Mouse (Mus musculus) brain, embryonic 14.5 days (tissue): ENCODE measurements around the gene Erg.

Source experiments
- CTCF ChIP-seq: fragments of 200-500 bp; IDR thresholded peaks from 2 replicates; pipeline ENCODE4 v1.5.1; 2012; ENCODE audit warnings: inconsistent platforms, mild to moderate bottlenecking, moderate library complexity, borderline replicate concordance; ENCODE audit not compliant: insufficient read depth, insufficient read length; ENCODE audit errors: extremely low read depth
- POLR2A ChIP-seq: fragments of 200-500 bp; IDR thresholded peaks from 2 replicates; pipeline ENCODE4 v1.6.1; 2012; ENCODE audit warnings: mild to moderate bottlenecking, inconsistent platforms, borderline replicate concordance; ENCODE audit not compliant: poor library complexity, insufficient read depth, insufficient read length, severe bottlenecking; ENCODE audit errors: extremely low read depth

DNA sequence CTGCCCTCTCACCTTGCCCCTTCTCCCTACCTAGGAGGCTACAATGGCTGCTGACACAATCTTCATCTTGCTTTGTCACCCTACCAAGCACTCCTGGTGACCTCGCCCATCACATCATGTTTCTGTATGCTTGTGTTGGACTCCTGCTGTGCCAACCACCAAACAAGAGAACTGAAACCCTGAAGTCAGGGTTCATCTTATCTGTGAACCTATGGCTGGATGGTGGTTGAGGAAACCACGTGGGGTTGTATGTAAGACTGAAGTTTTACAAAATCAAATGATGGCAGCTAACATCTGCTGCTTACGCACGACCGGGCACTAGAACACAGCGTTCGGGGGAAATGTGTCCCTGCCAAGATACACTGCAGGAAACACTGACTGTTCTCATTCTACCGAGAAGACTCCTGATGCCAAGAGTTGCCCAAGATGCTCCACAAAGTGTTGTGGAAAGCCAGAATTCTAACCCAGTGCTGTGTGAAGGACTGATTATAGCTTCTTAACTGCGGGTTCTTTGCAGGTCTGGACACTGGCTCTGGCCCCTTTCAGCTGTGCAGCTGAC lies 201.7 kb downstream of the Erg start:
- TF ChIP-seq POLR2A (no peak), CTCF (no peak)
